Mouse (Mus musculus) kidney, postnatal 0 days (tissue): Measurements from ENCODE around the gene Cela1. TPM values are rescaled to one million over a fixed set of nuclear protein-coding genes. Genes with fewer than 3 reads are reported as not detected.

Source experiments
- ATAC-seq: fragments of 200-750 bp; cut with Nextera tagmentation; replicated peaks from 2 replicates; pipeline ENCODE4 v1.8.0; 2017; ENCODE audit warnings: low read depth, moderate number of reproducible peaks, moderate TSS enrichment, moderate library complexity; ENCODE audit not compliant: low FRiP score
- DNase-seq: peaks from one replicate; pipeline ENCODE4 v3.0.0-alpha.2; 2016; ENCODE audit warnings: low spot score
- H3K27ac ChIP-seq: fragments of 300-500 bp; sonication (generic); 2 replicates; pipeline ENCODE4 v1.5.1; 2014; ENCODE audit warnings: mild to moderate bottlenecking
- H3K27me3 ChIP-seq: fragments of 300-500 bp; sonication (generic); 2 replicates; pipeline ENCODE4 v1.6.1; 2014; ENCODE audit warnings: low read length, mixed read lengths; ENCODE audit not compliant: insufficient read depth
- H3K36me3 ChIP-seq: fragments of 300-500 bp; sonication (generic); 2 replicates; pipeline ENCODE4 v1.6.1; 2014; ENCODE audit warnings: low read length, mixed read lengths; ENCODE audit not compliant: insufficient read depth
- H3K4me1 ChIP-seq: fragments of 300-500 bp; sonication (generic); replicated peaks from 2 replicates; pipeline ENCODE4 v1.6.1; 2014; ENCODE audit warnings: antibody characterized with exemption, low read length, mixed read lengths; ENCODE audit not compliant: insufficient read depth
- H3K4me2 ChIP-seq: fragments of 300-500 bp; sonication (generic); 2 replicates; pipeline ENCODE4 v1.6.1; 2014; ENCODE audit warnings: mild to moderate bottlenecking, low read length, moderate library complexity, mixed read lengths
- H3K4me3 ChIP-seq: fragments of 300-500 bp; sonication (generic); replicated peaks from 2 replicates; pipeline ENCODE4 v1.5.1; 2014; ENCODE audit warnings: low read depth, low read length
- H3K9ac ChIP-seq: fragments of 300-500 bp; sonication (generic); 2 replicates; pipeline ENCODE4 v1.6.1; 2014; ENCODE audit warnings: low read depth, low read length
- H3K9me3 ChIP-seq: fragments of 300-500 bp; sonication (generic); replicated peaks from 2 replicates; pipeline ENCODE4 v1.6.1; 2016; ENCODE audit warnings: low read length, inconsistent platforms, mixed read lengths
- CTCF ChIP-seq: IDR thresholded peaks from 2 replicates; pipeline ENCODE4 v1.5.1; 2016; ENCODE audit warnings: antibody characterized with exemption, low read depth, mild to moderate bottlenecking, moderate library complexity
- WGBS: fragments of 180-500 bp; shearing (Covaris S2); extraction: QIAGEN DNeasy Blood & Tissue Kit; methylation state at CpG from one replicate; pipeline ENCODE4 v1.1.7; 2014; 5-methylcytosine and 5-hydroxymethylcytosine counted together
- polyA plus RNA-seq: library from polyadenylated mRNA; unstranded; fragments of >200 nt; fragmentation: Nextera tagmentation; extraction: Ambion mirVana; gene quantifications from 2 replicates; pipeline ENCODE4 v1.2.1, GENCODE M21; 2015

Gene Cela1
- polyA plus RNA-seq, 1 experiment from 2014 or later: 50.5 TPM

DNA sequence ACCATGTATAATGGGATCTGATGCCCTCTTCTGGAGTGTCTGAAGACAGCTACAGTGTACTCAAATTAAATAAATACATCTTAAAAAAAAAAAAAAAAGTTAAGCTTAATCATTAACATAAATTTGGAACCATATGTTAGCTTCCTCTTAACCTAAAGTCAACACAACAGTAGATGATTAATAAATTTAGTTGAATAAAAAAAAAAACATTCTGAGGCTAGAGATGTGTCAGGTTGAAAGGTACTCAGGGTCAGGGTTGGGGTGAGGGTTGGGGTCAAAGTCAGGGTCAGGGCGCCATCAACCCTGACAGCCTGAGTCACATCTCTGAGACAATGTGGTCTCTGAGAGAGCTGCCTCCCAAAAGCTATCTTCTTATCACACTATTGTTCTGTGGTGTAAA, 33.5 kb downstream of the Cela1 start:
- DNase-seq: no peak
- no peaks in the 10 kb centered on the region for H3K9me3 ChIP-seq
- H3K4me1 ChIP-seq: no peaks in the 10 kb centered on the region
- no peak overlapping the region for H3K4me3 ChIP-seq
- H3K4me2 ChIP-seq: no peak overlapping the region
- no peak overlapping the region for H3K9ac ChIP-seq
- no peak for ATAC-seq
- no peaks in the 10 kb centered on the region for H3K27me3 ChIP-seq
- WGBS: 74% methylated on average over 1 of the region's 1 CpGs
- no peak overlapping the region for H3K27ac ChIP-seq
- no peaks in the 10 kb centered on the region for H3K36me3 ChIP-seq
- TF ChIP-seq CTCF: no peak

DNA sequence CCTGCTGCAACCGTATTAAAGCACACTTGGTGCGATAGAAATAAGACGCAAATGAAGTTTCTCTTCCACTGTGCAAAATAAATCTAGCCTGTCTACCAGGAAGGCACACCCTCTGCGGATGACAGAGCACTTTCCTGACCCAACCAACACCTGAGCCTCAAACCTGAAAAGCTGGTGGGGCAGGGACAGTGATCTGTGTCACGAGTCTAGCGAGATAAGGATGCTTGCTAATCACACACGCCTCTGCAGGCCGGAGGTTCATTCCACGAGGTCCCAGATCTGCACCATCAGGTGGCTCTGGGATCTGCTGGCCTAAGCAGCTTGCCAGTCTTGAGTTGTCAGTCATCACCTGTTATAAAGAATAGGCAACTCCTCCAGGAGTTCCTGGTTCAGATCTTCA, 36.1 kb downstream of the Cela1 start:
- Histone ChIP-seq H3K4me1 (no peaks in the 10 kb centered on the region), H3K9me3 (no peaks in the 10 kb centered on the region), H3K9ac (no peak overlapping the region), H3K4me2 (no peak overlapping the region), H3K4me3 (no peak overlapping the region), H3K36me3 (no peaks in the 10 kb centered on the region), H3K27ac (no peak overlapping the region), H3K27me3 (no peaks in the 10 kb centered on the region)
- ATAC-seq (no peak), DNase-seq (no peak)
- no peak for TF ChIP-seq CTCF
- 72% methylated on average over 9 of the region's 9 CpGs for WGBS

DNA sequence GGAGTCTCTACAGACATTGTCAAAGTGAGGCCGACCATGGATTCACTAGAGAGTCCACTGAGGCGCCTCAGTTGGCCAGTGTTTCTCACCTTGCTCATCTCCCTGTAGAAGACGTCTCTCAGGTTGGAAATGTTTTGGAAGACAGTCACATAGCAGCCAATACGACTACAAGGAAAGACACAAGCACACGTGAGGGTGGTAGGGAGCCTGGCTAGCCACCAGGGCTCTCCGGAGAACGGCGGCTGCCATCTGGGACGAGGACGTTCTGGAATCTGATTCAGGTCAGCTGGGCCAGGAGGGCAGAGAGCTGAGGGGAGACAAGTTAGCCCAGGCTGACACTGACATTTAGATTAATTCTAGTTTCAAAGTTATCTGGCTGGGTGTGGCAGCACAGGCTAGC, 37.6 kb downstream of the Cela1 start:
- no peak overlapping the region for H3K4me2 ChIP-seq
- H3K9me3 ChIP-seq: no peaks in the 10 kb centered on the region
- 89% methylated on average over 10 of the region's 10 CpGs for WGBS
- no peak for DNase-seq
- no peak for TF ChIP-seq CTCF
- H3K4me1 ChIP-seq: no peaks in the 10 kb centered on the region
- H3K27ac ChIP-seq: no peak overlapping the region
- H3K36me3 ChIP-seq: no peaks in the 10 kb centered on the region
- no peak overlapping the region for H3K9ac ChIP-seq
- no peak for ATAC-seq
- H3K27me3 ChIP-seq: no peaks in the 10 kb centered on the region
- H3K4me3 ChIP-seq: no peak overlapping the region

DNA sequence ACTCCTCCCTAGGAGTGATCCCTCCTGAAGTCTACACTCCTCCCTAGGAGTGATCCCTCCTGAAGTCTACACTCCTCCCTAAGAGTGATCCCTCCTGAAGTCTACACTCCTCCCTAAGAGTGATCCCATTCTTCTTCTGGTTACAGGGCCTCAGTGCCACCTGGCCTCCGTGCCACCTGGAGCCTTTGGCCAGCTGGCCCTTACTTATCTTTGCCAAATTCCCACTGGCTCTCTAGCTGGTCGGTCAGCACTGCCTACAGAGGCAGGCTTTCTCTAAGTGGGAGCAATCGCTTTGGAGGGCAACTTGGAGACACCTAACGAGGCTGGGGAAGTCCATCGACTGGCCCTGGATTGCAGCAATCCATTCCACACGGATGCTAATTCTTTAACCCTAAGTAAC, 41.6 kb downstream of the Cela1 start:
- no peak for DNase-seq

DNA sequence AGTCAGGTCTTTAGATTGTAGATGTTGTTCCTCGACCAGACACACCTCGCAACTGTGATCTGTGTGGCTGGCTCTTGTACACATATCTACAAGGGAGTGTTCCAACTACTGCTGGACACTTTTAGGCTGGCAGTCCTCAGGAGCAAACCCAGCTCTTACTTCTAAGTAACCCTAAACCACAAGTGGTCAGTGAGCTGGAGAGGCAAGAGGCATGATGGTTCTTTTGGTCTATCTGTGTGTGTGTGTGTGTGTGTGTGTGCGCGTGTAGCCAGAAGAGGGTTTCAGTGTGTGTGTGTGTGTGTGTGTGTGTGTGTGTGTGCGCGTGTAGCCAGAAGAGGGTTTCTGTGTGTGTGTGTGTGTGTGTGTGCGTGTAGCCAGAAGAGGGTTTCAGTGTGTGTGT, 45.3 kb downstream of the Cela1 start:
- Histone ChIP-seq H3K27ac (no peak overlapping the region), H3K4me3 (no peak overlapping the region), H3K9me3 (no peaks in the 10 kb centered on the region), H3K4me2 (no peak overlapping the region), H3K4me1 (peaks cover 9% of the 10 kb centered on the region), H3K36me3 (no peaks in the 10 kb centered on the region), H3K9ac (no peak overlapping the region), H3K27me3 (no peaks in the 10 kb centered on the region)
- ATAC-seq (no peak), DNase-seq (peak; percentile 69)
- 0 out of 2 replicates have a peak, but pooled peaks have one; percentile 7 for TF ChIP-seq CTCF
- WGBS: 62% methylated on average over 7 of the region's 7 CpGs

More for the DNA sequence above, 41.6 kb downstream of the Cela1 start:
- no peak overlapping the region for H3K4me2 ChIP-seq
- no peaks in the 10 kb centered on the region for H3K9me3 ChIP-seq
- H3K4me1 ChIP-seq: no peaks in the 10 kb centered on the region
- ATAC-seq: no peak
- H3K9ac ChIP-seq: no peak overlapping the region
- H3K36me3 ChIP-seq: no peaks in the 10 kb centered on the region
- H3K27me3 ChIP-seq: no peaks in the 10 kb centered on the region
- no peak for TF ChIP-seq CTCF
- no peak overlapping the region for H3K27ac ChIP-seq
- no peak overlapping the region for H3K4me3 ChIP-seq
- WGBS: 80% methylated on average over 6 of the region's 6 CpGs

DNA sequence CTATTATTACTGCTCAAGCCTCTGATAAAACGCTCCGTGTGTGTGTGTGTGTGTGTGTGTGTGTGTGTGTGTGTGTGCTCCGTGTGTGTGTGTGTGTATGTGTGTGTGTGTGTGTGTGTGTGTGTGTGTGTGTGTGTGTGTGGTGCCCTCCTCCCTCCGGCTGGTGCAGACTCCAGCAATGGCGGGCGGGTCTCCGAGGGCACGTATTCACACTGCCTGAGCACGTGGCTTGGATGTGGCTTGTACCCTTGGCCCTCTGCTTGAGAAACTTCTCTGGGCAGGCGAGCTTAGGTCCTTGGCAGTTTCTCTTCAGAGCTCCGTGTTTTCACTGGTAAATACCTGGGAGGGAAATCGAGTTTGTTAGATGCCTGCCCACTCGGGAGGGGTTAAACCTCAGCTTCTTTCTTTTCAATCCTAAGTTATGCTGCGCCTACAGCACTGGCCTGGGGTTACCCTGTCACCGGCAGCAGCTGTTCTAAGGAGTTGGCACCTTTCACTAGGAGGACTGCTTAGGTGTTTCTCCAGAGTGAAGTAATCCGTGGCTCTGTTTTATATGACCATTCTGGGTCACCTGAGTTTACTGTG, 46.4 kb downstream of the Cela1 start:
- no peak for TF ChIP-seq CTCF
- Histone ChIP-seq H3K4me2 (no peak overlapping the region), H3K27ac (no peak overlapping the region), H3K27me3 (no peaks in the 10 kb centered on the region), H3K4me1 (peaks cover 9% of the 10 kb centered on the region), H3K4me3 (no peak overlapping the region), H3K36me3 (no peaks in the 10 kb centered on the region), H3K9me3 (no peaks in the 10 kb centered on the region), H3K9ac (no peak overlapping the region)
- ATAC-seq (no peak), DNase-seq (no peak)
- 54% methylated on average over 15 of the region's 16 CpGs for WGBS
